Mouse (Mus musculus) gastrocnemius, postnatal 36 days (tissue): ENCODE results near the gene Inpp5b. TPM values are rescaled to one million over a fixed set of nuclear protein-coding genes. Genes with fewer than 3 reads are reported as not detected.

Experiments used
- microRNA-seq, 2 experiments: library from miRNA; unstranded; fragments of <30 nt; microRNA quantifications; one replicate each; pipeline ENCODE4 v1.2.0; 2021
- total RNA-seq, 2 experiments: library from RNA; stranded (reverse); gene quantifications; 2 replicates each; pipeline ENCODE4 v1.2.3; 2021

Gene Inpp5b
- total RNA-seq, 2 experiments from 2014 or later: 10.8 to 11.0 TPM

Small RNA genes lying within 50 kb of the gene (microRNA-seq; reads per million reads assigned to microRNA genes)
- 0 reads per million in 2 experiments for gene Gm24721
- gene Mir697: 0 reads per million in 2 experiments
- gene Mir698: 0 reads per million in 2 experiments

Other genes with a start within 250 kb of the Inpp5b start
- gene 3100002H09Rik, start 131.0 kb upstream of the Inpp5b start, total RNA-seq: not detected
- gene Pou3f1, start 85.0 kb upstream of the Inpp5b start, total RNA-seq: under 1 TPM; 0.31 to 0.52 TPM
- 10 to 100 TPM; 15.4 to 16.7 TPM for gene Utp11, start 48.2 kb upstream of the Inpp5b start, total RNA-seq
- 100 to 1,000 TPM; 216 to 338 TPM for gene Fhl3, start 41.1 kb upstream of the Inpp5b start, total RNA-seq
- 10 to 100 TPM; 10.1 to 12.8 TPM for gene Sf3a3, start 27.1 kb upstream of the Inpp5b start, total RNA-seq
- gene Mtf1, start 60.3 kb downstream of the Inpp5b start, total RNA-seq: 10 to 100 TPM; 11.6 to 12.2 TPM
- 1 to 10 TPM; 6.1 to 9.4 TPM for gene Yrdc, start 108.8 kb downstream of the Inpp5b start, total RNA-seq
- 10 to 100 TPM; 19.6 to 20.4 TPM for gene 1110065P20Rik, start 109.3 kb downstream of the Inpp5b start, total RNA-seq
- gene Maneal, start 120.3 kb downstream of the Inpp5b start, total RNA-seq: under 1 TPM; 0.39 to 0.43 TPM
- gene Epha10, start 139.0 kb downstream of the Inpp5b start, total RNA-seq: not detected
- gene 9930104L06Rik, start 195.2 kb downstream of the Inpp5b start, total RNA-seq: 1 to 10 TPM; 5.9 to 6.0 TPM
- gene Cdca8, start 197.5 kb downstream of the Inpp5b start, total RNA-seq: 1 to 10 TPM in 1 of 2 experiments, under 1 TPM in 1; 0.64 to 1.0 TPM
- gene Rspo1, start 244.6 kb downstream of the Inpp5b start, total RNA-seq: under 1 TPM in 1 of 2 experiments, not detected in 1; 0.49 TPM